Mouse (Mus musculus): ENCODE data around the gene Sap30.

DNA sequence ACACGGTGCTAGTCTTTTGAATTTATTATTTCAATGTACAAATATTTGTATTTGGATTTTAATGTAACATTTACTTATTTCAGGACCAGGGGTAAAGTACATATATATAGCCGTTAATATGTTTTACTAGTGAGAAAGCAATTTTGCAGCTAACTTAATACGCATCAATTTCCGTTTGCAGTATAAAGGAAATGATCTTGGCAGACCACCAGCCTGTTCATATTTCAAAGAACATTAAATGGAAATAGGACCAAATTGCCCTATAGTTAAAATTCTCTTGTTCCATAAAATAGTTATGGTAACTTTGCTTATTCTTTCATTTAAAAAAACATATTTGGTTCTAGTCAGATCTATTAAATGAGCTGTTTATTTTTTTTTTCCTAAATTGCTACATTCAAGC is 46.5 kb downstream of the Sap30 start:
- TF ChIP-seq CTCF (IDR thresholded peaks at IDR 0.05; ENCODE audit: extremely low read depth, insufficient read length, insufficient replicate concordance, low read depth, low read length): no peak
- TF ChIP-seq POLR2A (IDR thresholded peaks at IDR 0.05; ENCODE audit: low read depth, low read length): no peak
